12 mouse cellular contexts compared by ENCODE assay signal in the genomic region with DNA sequence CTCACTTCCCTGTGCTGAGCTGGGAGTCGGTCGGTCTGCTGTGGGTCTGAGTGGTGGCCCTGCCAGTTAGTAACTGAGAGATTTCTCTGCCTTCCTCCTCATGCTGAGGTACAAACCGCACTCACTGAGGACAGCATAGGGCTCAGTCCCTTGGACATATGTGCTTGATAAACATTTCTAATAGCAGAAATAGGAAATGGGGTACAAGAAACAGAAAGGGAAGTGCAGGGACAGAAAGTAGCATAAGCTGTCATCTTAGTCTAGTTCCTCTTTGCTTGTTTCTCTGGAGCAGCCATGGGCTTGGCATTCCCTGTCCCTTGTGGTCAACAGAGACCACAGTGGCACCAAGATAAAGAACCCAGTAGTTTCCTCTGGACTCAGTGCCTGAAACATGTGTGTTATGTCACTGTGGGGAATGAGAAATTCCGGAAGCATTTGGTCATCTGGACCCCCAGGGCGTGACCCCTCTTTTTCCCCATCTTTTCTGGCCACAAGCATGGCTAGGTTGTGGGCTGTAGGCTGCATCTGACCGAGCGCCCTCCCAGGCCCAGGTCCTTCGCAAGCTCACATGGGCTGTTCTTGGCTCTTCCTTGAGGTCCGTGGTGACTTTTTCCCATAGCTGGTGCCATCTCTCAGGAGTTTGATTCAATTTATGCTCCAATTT.
A peak's percentile ranks its signal among the peaks of the same experiment; 100 is the strongest.
DNase-seq lines count a peak whose midpoint lies in the region; ATAC-seq lines count a peak whose summit lies in the region.
"Had no signal": no experiment of that assay in that cellular context is flagged by ENCODE, and none has a peak within 500 bp of the region (broad histone marks: within the 10 kb centered on the region; RNA-seq: fewer than 3 reads in every experiment).

No protein-coding gene starts in this region.

- intact Hi-C loops in heart, postnatal 25 days (cut with DNase I) = no loop called here

- peaks cover 56% of the 10 kb centered on the region for H3K27me3 ChIP-seq in megakaryocyte, embryonic 14.5 days (replicated peaks)
- H3K27me3 ChIP-seq: lung, embryonic 15.5 days had no signal

- H3K36me3 ChIP-seq in megakaryocyte, embryonic 14.5 days (replicated peaks; ENCODE audit: low read length) = peaks cover 20% of the 10 kb centered on the region

- peak; percentile 92 for ATAC-seq in granulocyte monocyte progenitor cell, adult 5-6 weeks (replicated peaks; ENCODE audit: poor library complexity, severe bottlenecking)
- no peak for ATAC-seq in erythroblast, adult 5-6 weeks (replicated peaks; ENCODE audit: low FRiP score, poor library complexity, severe bottlenecking)

- peak; percentile 97 for DNase-seq in heart, adult 11 months
- no peak for DNase-seq in heart, postnatal 25 days (ENCODE audit: low spot score)
- peak; percentile 21 for DNase-seq in 3T3-L1 (ENCODE audit: low read depth, low spot score)
- no peak for DNase-seq in ovary, postnatal 10 days (ENCODE audit: low spot score)
- no peak for DNase-seq in kidney, postnatal 36 days
- DNase-seq: heart, postnatal 14 days; kidney, adult 8-10 months had no signal

- H3K9me3 ChIP-seq in megakaryocyte, embryonic 14.5 days = peaks cover 35% of the 10 kb centered on the region
- H3K9me3 ChIP-seq: lung, embryonic 15.5 days had no signal

- peaks cover 53% of the 10 kb centered on the region for H3K4me1 ChIP-seq in megakaryocyte, embryonic 14.5 days
- H3K4me1 ChIP-seq: lung, embryonic 15.5 days had no signal

- peak overlapping the region; percentile 86 for H3K4me3 ChIP-seq in megakaryocyte, embryonic 14.5 days (replicated peaks)
- H3K4me3 ChIP-seq: erythroblast, embryonic 14.5 days; lung, embryonic 15.5 days had no signal

Comparison
In these comparisons a context has a peak if more than half of its experiments do, and no peak if none do; other contexts are left out.
1. DNase-seq: peak in heart, adult 11 months (single experiment) and 3T3-L1 (single experiment); none in heart, postnatal 25 days (single experiment), ovary, postnatal 10 days (single experiment) and kidney, postnatal 36 days (0 of 2).